Mouse (Mus musculus) midbrain, embryonic 15.5 days (tissue): Measurements from ENCODE around the gene Smbd1. TPM values are rescaled to one million over a fixed set of nuclear protein-coding genes. Genes with fewer than 3 reads are reported as not detected.

Experiments
- ATAC-seq: fragments of 200-750 bp; cut with Nextera tagmentation; replicated peaks from 2 replicates; pipeline ENCODE4 v1.8.0; 2017; ENCODE audit warnings: moderate TSS enrichment
- H3K27ac ChIP-seq: fragments of 300-500 bp; sonication (generic); 2 replicates; pipeline ENCODE4 v1.5.1; 2015; ENCODE audit warnings: mild to moderate bottlenecking, inconsistent platforms
- H3K27me3 ChIP-seq: fragments of 300-500 bp; sonication (generic); replicated peaks from 2 replicates; pipeline ENCODE4 v1.6.1; 2015; ENCODE audit warnings: inconsistent platforms
- H3K36me3 ChIP-seq: fragments of 300-500 bp; sonication (generic); replicated peaks from 2 replicates; pipeline ENCODE4 v1.6.1; 2015; ENCODE audit warnings: inconsistent platforms
- H3K4me1 ChIP-seq: fragments of 300-500 bp; sonication (generic); 2 replicates; pipeline ENCODE4 v1.6.1; 2015; ENCODE audit warnings: inconsistent platforms
- H3K4me2 ChIP-seq: fragments of 300-500 bp; sonication (generic); 2 replicates; pipeline ENCODE4 v1.6.1; 2015; ENCODE audit warnings: inconsistent platforms, mild to moderate bottlenecking, moderate library complexity
- H3K4me3 ChIP-seq: fragments of 300-500 bp; sonication (generic); 2 replicates; pipeline ENCODE4 v1.5.1; 2015; ENCODE audit warnings: mild to moderate bottlenecking, inconsistent platforms
- H3K9ac ChIP-seq: fragments of 300-500 bp; sonication (generic); 2 replicates; pipeline ENCODE4 v1.6.1; 2015; ENCODE audit warnings: mild to moderate bottlenecking, inconsistent platforms
- H3K9me3 ChIP-seq: fragments of 300-500 bp; sonication (generic); 2 replicates; pipeline ENCODE4 v1.6.1; 2016; ENCODE audit warnings: inconsistent platforms
- WGBS: fragments of 180-500 bp; shearing (Covaris S2); methylation state at CpG from one replicate; pipeline ENCODE4 v1.1.7; 2015; ENCODE audit warnings: mixed read lengths; 5-methylcytosine and 5-hydroxymethylcytosine counted together
- polyA plus RNA-seq: library from polyadenylated mRNA; unstranded; fragments of >200 nt; fragmentation: Nextera tagmentation; extraction: Ambion mirVana; gene quantifications from 2 replicates; pipeline ENCODE4 v1.2.1, GENCODE M21; 2015

Smbd1 gene
- not detected in 2 replicates for polyA plus RNA-seq

GRCm38 (mm10) chr16:32810321-32810720 is at the start of gene Smbd1:
Gene Smbd1 (minus strand): TSS chr16:32810477.
- Histone ChIP-seq H3K27me3 (no peaks in the 10 kb centered on the region), H3K4me3 (no peak within 1 kb of the TSS), H3K9me3 (no peaks in the 10 kb centered on the region), H3K4me1 (peaks cover 9% of the 10 kb centered on the region), H3K4me2 (no peak within 1 kb of the TSS), H3K27ac (no peak within 1 kb of the TSS), H3K36me3 (no peaks in the 10 kb centered on the region), H3K9ac (no peak within 1 kb of the TSS)
- no peak for ATAC-seq
- whole genome bisulfite sequencing: 89% methylated on average over 4 of the region's 4 CpGs

GRCm38 (mm10) chr16:32858771-32859636 is 48.7 kb upstream of the Smbd1 start:
- WGBS: 76% methylated on average over 12 of the region's 12 CpGs
- no peaks in the 10 kb centered on the region for H3K4me1 ChIP-seq
- H3K9ac ChIP-seq: no peak overlapping the region
- ATAC-seq: no peak
- H3K27me3 ChIP-seq: no peaks in the 10 kb centered on the region
- no peaks in the 10 kb centered on the region for H3K9me3 ChIP-seq
- no peak overlapping the region for H3K4me3 ChIP-seq
- H3K4me2 ChIP-seq: no peak overlapping the region
- no peak overlapping the region for H3K27ac ChIP-seq
- 0 out of 2 replicates have a peak, but pooled peaks cover 6% of the 10 kb centered on the region for H3K36me3 ChIP-seq

DNA sequence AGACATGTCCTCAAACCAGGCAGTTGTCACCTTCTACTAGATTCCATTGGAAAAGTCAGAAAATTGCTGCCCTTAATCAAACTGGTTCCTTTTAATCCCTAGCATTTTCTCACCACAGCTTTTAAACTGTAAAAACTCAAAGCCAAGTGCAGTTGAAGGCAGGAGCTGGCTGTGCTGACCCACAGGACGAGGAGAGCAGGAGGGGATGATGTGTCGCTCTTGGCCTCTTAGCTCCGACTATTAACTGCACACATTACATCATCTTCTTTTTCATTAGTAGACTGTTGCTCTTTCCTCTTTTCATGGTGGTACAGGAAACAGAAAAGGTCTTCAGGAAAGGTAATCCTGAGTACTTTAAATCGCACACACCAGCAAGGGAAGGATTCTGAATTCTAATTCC is 48.1 kb upstream of the Smbd1 start:
- Histone ChIP-seq H3K4me2 (no peak overlapping the region), H3K27ac (no peak overlapping the region), H3K36me3 (0 out of 2 replicates have a peak, but pooled peaks cover 6% of the 10 kb centered on the region), H3K4me1 (no peaks in the 10 kb centered on the region), H3K9me3 (no peaks in the 10 kb centered on the region), H3K27me3 (no peaks in the 10 kb centered on the region), H3K9ac (no peak overlapping the region), H3K4me3 (no peak overlapping the region)
- 83% methylated on average over 4 of the region's 4 CpGs for WGBS
- no peak for ATAC-seq

DNA sequence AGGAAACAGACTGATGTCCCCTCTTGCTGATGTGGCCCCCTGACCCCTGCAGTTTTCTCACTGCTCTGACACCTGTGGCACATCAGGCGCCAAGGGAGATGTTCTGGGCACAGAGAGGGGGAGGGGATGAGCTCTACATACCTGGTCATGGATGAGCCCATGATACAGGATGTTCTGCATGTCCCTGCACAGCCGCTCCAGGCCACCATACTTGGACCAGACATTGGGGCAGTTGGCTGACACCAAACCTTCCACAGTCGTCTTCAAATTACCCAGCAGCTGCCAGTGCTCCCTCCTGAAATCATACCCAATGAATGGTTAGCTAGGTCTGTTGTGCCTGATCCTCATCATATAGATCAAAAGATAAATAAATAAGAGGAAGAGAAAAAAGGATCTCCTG is 46.5 kb upstream of the Smbd1 start:
- Histone ChIP-seq H3K9ac (no peak overlapping the region), H3K27me3 (no peaks in the 10 kb centered on the region), H3K27ac (no peak overlapping the region), H3K4me2 (no peak overlapping the region), H3K4me3 (no peak overlapping the region), H3K9me3 (no peaks in the 10 kb centered on the region), H3K4me1 (no peaks in the 10 kb centered on the region), H3K36me3 (0 out of 2 replicates have a peak, but pooled peaks cover 6% of the 10 kb centered on the region)
- no peak for ATAC-seq
- 90% methylated on average over 3 of the region's 3 CpGs for WGBS

DNA sequence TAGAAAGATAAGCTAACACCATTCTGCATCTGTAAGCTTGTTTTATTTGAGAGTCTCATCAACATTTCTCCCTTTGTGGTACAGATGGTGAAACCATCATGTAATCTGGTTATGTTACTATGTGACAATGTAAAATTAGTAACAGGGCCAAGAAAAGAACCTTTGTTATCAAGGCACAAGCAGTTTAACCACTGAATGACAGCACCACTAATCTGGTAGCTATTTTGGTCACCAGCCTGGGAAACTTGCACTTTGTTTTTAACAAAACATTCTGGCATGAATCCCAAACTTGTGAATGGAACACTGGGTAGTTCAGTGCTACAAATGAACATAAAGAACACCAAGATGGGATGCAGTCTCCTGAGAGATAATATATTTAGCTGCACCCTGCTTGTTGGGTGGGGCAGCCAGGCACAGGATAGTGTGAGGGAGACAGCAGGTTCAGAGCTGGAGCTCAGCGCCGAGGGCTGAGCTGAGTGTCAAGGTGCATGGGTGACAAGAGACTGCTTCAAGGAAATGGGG is 43.8 kb upstream of the Smbd1 start:
- Histone ChIP-seq H3K4me2 (no peak overlapping the region), H3K27ac (no peak overlapping the region), H3K9ac (no peak overlapping the region), H3K4me1 (no peaks in the 10 kb centered on the region), H3K27me3 (no peaks in the 10 kb centered on the region), H3K36me3 (peaks cover 11% of the 10 kb centered on the region; the same call in 1 of the 2 replicates), H3K4me3 (no peak overlapping the region), H3K9me3 (no peaks in the 10 kb centered on the region)
- no peak for ATAC-seq
- 70% methylated on average over 2 of the region's 2 CpGs for WGBS

- Histone ChIP-seq H3K9me3 (no peaks in the 10 kb centered on the region), H3K36me3 (peaks cover 15% of the 10 kb centered on the region; the same call in 1 of the 2 replicates), H3K4me2 (no peak overlapping the region), H3K9ac (no peak overlapping the region), H3K4me1 (no peaks in the 10 kb centered on the region), H3K27ac (no peak overlapping the region), H3K27me3 (no peaks in the 10 kb centered on the region), H3K4me3 (no peak overlapping the region)
- 79% methylated on average over 13 of the region's 13 CpGs for WGBS
- ATAC-seq: no peak
Observed at GRCm38 (mm10) chr16:32853492-32854049, 43.3 kb upstream of the Smbd1 start.

- Histone ChIP-seq H3K4me1 (no peaks in the 10 kb centered on the region), H3K4me2 (no peak overlapping the region), H3K9ac (no peak overlapping the region), H3K27ac (no peak overlapping the region), H3K36me3 (peaks cover 47% of the 10 kb centered on the region), H3K9me3 (no peaks in the 10 kb centered on the region), H3K27me3 (no peaks in the 10 kb centered on the region), H3K4me3 (no peak overlapping the region)
- ATAC-seq: no peak
- 96% methylated on average over 11 of the region's 11 CpGs for WGBS
Observed at GRCm38 (mm10) chr16:32849042-32849830, 39.0 kb upstream of the Smbd1 start.

- 87% methylated on average over 11 of the region's 11 CpGs for WGBS
- Histone ChIP-seq H3K36me3 (peaks cover 64% of the 10 kb centered on the region), H3K4me3 (no peak overlapping the region), H3K27me3 (no peaks in the 10 kb centered on the region), H3K4me2 (no peak overlapping the region), H3K4me1 (no peaks in the 10 kb centered on the region), H3K9ac (no peak overlapping the region), H3K9me3 (no peaks in the 10 kb centered on the region), H3K27ac (no peak overlapping the region)
- no peak for ATAC-seq
Observed at GRCm38 (mm10) chr16:32847103-32847502, 36.8 kb upstream of the Smbd1 start.

GRCm38 (mm10) chr16:32831501-32831900 is 21.2 kb upstream of the Smbd1 start:
- H3K36me3 ChIP-seq: peaks cover 24% of the 10 kb centered on the region
- no peak overlapping the region for H3K9ac ChIP-seq
- ATAC-seq: no peak
- H3K27ac ChIP-seq: no peak overlapping the region
- WGBS: 85% methylated on average over 4 of the region's 4 CpGs
- no peaks in the 10 kb centered on the region for H3K27me3 ChIP-seq
- no peak overlapping the region for H3K4me2 ChIP-seq
- no peak overlapping the region for H3K4me3 ChIP-seq
- no peaks in the 10 kb centered on the region for H3K4me1 ChIP-seq
- no peaks in the 10 kb centered on the region for H3K9me3 ChIP-seq

DNA sequence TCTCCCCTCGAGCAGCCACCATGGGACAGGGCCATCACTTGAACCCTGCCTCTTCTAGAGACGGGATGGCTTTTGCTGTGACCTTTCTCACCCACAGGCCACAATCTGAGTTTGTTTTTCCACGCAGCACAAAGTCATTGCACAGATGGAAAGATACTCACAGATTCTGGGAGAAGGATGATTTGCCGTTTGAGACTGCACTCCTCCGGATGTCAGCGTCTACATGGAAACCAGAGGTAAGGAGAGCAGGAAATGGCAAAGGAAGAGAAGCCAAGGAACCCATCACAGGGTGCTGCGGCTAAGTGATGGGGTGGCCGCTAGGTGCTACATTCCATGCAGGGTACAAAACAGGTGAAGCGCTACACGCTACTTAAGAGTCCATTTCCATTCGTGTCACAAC is 18.8 kb upstream of the Smbd1 start:
- no peak overlapping the region for H3K4me3 ChIP-seq
- H3K9ac ChIP-seq: no peak overlapping the region
- WGBS: 93% methylated on average over 11 of the region's 11 CpGs
- ATAC-seq: no peak
- no peak overlapping the region for H3K4me2 ChIP-seq
- H3K36me3 ChIP-seq: peaks cover 28% of the 10 kb centered on the region
- H3K27me3 ChIP-seq: no peaks in the 10 kb centered on the region
- H3K4me1 ChIP-seq: no peaks in the 10 kb centered on the region
- no peak overlapping the region for H3K27ac ChIP-seq
- H3K9me3 ChIP-seq: no peaks in the 10 kb centered on the region

DNA sequence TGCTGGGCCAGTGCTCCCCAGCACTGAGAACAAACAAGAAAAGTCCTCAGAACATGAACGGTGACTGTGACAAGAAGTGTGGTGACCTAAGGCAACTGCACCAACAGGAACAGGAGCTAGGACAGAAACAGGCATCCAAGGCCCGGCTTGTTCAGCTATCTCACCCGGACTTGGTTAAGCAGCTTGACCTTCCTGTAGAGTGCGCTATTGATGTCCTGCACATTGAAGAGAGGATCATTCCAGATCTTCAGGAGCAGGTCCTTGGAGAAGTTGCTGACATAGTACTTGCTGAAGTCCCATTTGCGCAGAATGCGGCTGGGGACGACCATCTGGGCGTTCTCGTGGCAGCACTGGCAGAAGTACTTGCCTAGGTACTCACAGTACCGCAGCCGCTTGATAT is 16.2 kb upstream of the Smbd1 start:
- ATAC-seq: no peak
- Histone ChIP-seq H3K36me3 (peaks cover 28% of the 10 kb centered on the region), H3K27me3 (no peaks in the 10 kb centered on the region), H3K9me3 (no peaks in the 10 kb centered on the region), H3K4me2 (no peak overlapping the region), H3K27ac (no peak overlapping the region), H3K9ac (no peak overlapping the region), H3K4me3 (no peak overlapping the region), H3K4me1 (no peaks in the 10 kb centered on the region)
- WGBS: 95% methylated on average over 11 of the region's 11 CpGs

DNA sequence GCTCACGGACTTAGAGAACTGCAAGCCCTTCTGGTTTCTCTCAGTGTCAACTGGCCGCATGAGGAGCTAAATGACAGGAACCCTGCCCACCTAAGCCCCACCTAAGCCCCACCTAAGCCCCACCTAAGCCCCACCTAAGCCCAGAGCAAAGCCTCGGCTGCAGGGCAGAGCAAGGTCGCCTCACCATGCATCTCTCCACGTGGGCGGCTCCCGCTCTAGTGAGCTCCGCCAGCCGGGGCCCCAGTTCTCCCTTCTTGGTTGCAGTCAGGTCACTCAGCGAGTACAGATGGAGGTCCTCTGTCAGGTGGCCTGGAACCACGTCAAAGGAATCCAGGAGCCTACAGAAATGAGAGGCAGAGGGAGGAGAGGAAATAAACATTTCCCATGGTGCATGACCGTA is 15.1 kb upstream of the Smbd1 start:
- H3K36me3 ChIP-seq: peaks cover 28% of the 10 kb centered on the region

More for the DNA sequence above, 15.1 kb upstream of the Smbd1 start:
- Histone ChIP-seq H3K9ac (no peak overlapping the region), H3K4me2 (no peak overlapping the region), H3K27ac (no peak overlapping the region), H3K4me3 (no peak overlapping the region), H3K9me3 (no peaks in the 10 kb centered on the region), H3K4me1 (no peaks in the 10 kb centered on the region), H3K27me3 (no peaks in the 10 kb centered on the region)
- no peak for ATAC-seq
- WGBS: 86% methylated on average over 12 of the region's 12 CpGs
